Mouse (Mus musculus) cerebellum, postnatal 4 days (tissue): ENCODE results near the gene Actl7b.

Source experiments
- DNase-seq, 2 experiments: peaks; one replicate each; pipeline ENCODE4 v3.0.0; 2022; ENCODE audit warnings: low spot score in 2 of 2, mixed read lengths in 1 of 2

Gene Actl7b

DNA sequence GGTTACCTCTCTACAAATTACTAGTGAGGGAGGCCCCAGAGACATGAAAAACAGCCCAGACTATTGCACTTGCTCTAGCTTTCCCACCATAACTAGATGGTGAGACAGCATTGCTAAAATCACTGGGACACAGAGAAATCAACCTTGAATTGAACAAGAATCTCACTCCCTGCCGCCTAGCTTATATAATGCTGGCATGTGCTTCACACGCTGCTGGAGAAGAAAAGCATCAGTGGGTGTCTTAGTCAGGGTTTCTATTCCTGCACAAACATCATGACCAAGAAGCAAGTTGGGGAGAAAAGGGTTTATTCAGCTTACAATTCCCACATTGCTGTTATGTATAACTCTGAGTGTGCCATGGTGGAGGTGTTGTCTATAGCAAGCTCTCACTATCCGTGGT, 28.1 kb downstream of the Actl7b start:
- DNase-seq, result no peak

GRCm38 (mm10) chr4:56702234-56702633, 39.0 kb downstream of the Actl7b start:
- no peak for DNase-seq

- no peak for DNase-seq
Measured at GRCm38 (mm10) chr4:56698671-56699070, 42.6 kb downstream of the Actl7b start.

- DNase-seq, result no peak
Measured at GRCm38 (mm10) chr4:56696401-56696800, 44.8 kb downstream of the Actl7b start.
